Mouse (Mus musculus) limb, embryonic 14.5 days (tissue): ENCODE results near the gene Gbe1. TPM values are rescaled to one million over a fixed set of nuclear protein-coding genes. Genes with fewer than 3 reads are reported as not detected.

Experiments
- ATAC-seq: fragments of 200-750 bp; cut with Nextera tagmentation; 2 replicates; pipeline ENCODE4 v1.8.0; 2017; ENCODE audit warnings: low read depth, moderate number of reproducible peaks, moderate TSS enrichment; ENCODE audit not compliant: low FRiP score
- DNase-seq: peaks from one replicate; pipeline ENCODE4 v3.0.0-alpha.2; 2015; ENCODE audit warnings: low spot score
- H3K27ac ChIP-seq: fragments of 300-500 bp; sonication (generic); replicated peaks from 2 replicates; pipeline ENCODE4 v1.5.1; 2014; ENCODE audit warnings: low read depth, mild to moderate bottlenecking, low read length, moderate library complexity, mixed read lengths
- H3K27me3 ChIP-seq: fragments of 300-500 bp; sonication (generic); 2 replicates; pipeline ENCODE4 v1.6.1; 2014; ENCODE audit warnings: low read length, mixed read lengths; ENCODE audit not compliant: control insufficient read depth, insufficient read depth
- H3K36me3 ChIP-seq: fragments of 300-500 bp; sonication (generic); 2 replicates; pipeline ENCODE4 v1.6.1; 2014; ENCODE audit warnings: mild to moderate bottlenecking, low read length, moderate library complexity, mixed read lengths; ENCODE audit not compliant: control insufficient read depth, insufficient read depth
- H3K4me1 ChIP-seq: fragments of 300-500 bp; sonication (generic); 2 replicates; pipeline ENCODE4 v1.6.1; 2014; ENCODE audit warnings: antibody characterized with exemption, low read length, mixed read lengths; ENCODE audit not compliant: control insufficient read depth, insufficient read depth
- H3K4me2 ChIP-seq: fragments of 300-500 bp; sonication (generic); replicated peaks from 2 replicates; pipeline ENCODE4 v1.6.1; 2014; ENCODE audit warnings: low read depth, mild to moderate bottlenecking, low read length, moderate library complexity; ENCODE audit not compliant: severe bottlenecking
- H3K4me3 ChIP-seq: fragments of 300-500 bp; sonication (generic); replicated peaks from 2 replicates; pipeline ENCODE4 v1.5.1; 2014; ENCODE audit warnings: low read length
- H3K9ac ChIP-seq: fragments of 300-500 bp; sonication (generic); 2 replicates; pipeline ENCODE4 v1.6.1; 2014; ENCODE audit warnings: mild to moderate bottlenecking, low read depth, low read length, moderate library complexity; ENCODE audit not compliant: severe bottlenecking
- H3K9me3 ChIP-seq: fragments of 300-500 bp; sonication (generic); 2 replicates; pipeline ENCODE4 v1.6.1; 2016; ENCODE audit warnings: low read length; ENCODE audit not compliant: control insufficient read depth
- POLR2A ChIP-seq: fragments of 200-500 bp; IDR thresholded peaks from 2 replicates; pipeline ENCODE4 v1.8.0; 2012; ENCODE audit warnings: inconsistent platforms, mild to moderate bottlenecking, moderate library complexity, borderline replicate concordance; ENCODE audit not compliant: insufficient read depth, insufficient read length; ENCODE audit errors: extremely low read depth
- WGBS: fragments of 180-500 bp; shearing (Covaris S2); extraction: QIAGEN DNeasy Blood & Tissue Kit; methylation state at CpG from one replicate; pipeline ENCODE4 v1.1.7; 2014; 5-methylcytosine and 5-hydroxymethylcytosine counted together
- polyA plus RNA-seq, 2 experiments: library from polyadenylated mRNA; depleted of rRNA in 1 of 2; stranded (reverse) in 1 of 2; unstranded in 1 of 2; fragments of >200 nt; fragmentation: Nextera tagmentation in 1 of 2; extraction: Ambion mirVana in 1 of 2; gene quantifications; 2 replicates each; pipeline versions ENCODE4 v1.2.1 to v1.2.3; 2012 to 2014

Gene Gbe1
- polyA plus RNA-seq, 2 experiments: 7.0 to 14.1 TPM

DNA sequence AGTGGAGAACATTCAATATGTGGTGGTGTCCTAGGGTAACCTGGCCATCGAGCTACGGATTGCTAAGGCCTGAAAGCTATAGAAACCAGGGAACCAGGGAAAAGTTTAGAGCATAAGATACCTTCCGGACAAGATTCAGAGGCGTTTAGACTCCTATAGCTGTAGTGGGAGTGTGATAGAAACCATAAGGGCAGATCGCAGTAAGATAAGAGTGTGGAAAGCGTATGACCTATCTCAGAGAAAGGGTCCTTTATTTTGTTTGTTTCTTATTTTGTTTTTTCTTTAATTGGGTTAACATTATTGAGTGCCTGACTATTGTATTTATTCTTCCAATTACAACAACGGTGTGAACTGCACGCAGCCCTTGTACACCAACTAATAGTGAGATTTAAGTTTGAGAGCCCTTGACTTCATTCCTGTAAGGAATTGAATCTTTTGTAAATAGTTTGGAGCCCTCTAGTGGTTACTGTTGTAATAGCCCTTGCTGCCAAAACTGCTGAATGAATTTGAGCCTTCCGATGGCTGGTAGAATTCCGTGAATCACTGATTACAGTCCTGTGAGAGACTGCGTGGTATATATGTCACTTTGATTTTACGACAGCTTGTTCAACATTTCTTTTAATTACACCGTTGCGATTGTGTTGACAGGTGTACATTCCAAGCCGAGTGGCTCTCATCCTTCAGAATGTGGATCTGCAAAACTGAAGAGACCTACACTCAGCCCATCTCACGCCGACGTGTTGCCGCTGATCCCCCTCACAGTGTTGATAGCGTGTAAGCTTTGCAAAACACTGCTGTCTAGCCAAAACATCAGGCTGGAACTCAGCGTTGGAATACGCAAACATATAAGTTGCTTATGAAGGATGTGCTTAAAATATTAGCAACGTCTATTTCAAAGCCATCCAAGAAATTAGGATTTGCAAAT lies 254.9 kb downstream of the Gbe1 start:
- H3K27ac ChIP-seq: no peak overlapping the region
- no peaks in the 10 kb centered on the region for H3K27me3 ChIP-seq
- H3K9ac ChIP-seq: no peak overlapping the region
- no peaks in the 10 kb centered on the region for H3K9me3 ChIP-seq
- H3K4me1 ChIP-seq: no peaks in the 10 kb centered on the region
- 52% methylated on average over 23 of the region's 23 CpGs for WGBS
- peak; percentile 50; the same call in 1 of the 2 replicates for ATAC-seq
- no peak overlapping the region for H3K4me2 ChIP-seq
- DNase-seq: peak; percentile 88
- H3K36me3 ChIP-seq: no peaks in the 10 kb centered on the region
- TF ChIP-seq POLR2A: no peak
- H3K4me3 ChIP-seq: no peak overlapping the region

DNA sequence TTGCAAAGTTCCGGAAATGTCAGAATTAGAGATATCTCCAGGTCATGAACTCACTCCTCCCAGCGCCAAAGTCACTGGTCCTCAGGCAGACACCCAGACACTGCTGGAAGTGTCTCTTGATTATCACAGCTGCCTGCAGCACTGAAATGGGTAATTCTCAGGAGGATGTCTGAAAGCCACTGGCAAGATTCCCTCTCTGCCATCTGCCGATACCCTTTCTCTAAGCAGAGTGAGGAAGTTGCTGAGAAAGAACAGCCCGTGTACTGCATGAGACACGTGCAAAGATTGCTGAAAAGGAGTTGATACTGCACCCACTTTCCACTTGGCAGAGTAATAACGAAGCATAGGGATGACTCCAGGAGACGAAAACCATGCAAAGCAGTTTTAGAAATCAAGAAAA lies 272.2 kb downstream of the Gbe1 start:
- no peak for TF ChIP-seq POLR2A
- Histone ChIP-seq H3K4me2 (no peak overlapping the region), H3K4me3 (no peak overlapping the region), H3K4me1 (no peaks in the 10 kb centered on the region), H3K9me3 (no peaks in the 10 kb centered on the region), H3K36me3 (no peaks in the 10 kb centered on the region), H3K9ac (no peak overlapping the region), H3K27ac (no peak overlapping the region), H3K27me3 (no peaks in the 10 kb centered on the region)
- 83% methylated on average over 7 of the region's 7 CpGs for WGBS
- no peak for DNase-seq
- no peak for ATAC-seq

DNA sequence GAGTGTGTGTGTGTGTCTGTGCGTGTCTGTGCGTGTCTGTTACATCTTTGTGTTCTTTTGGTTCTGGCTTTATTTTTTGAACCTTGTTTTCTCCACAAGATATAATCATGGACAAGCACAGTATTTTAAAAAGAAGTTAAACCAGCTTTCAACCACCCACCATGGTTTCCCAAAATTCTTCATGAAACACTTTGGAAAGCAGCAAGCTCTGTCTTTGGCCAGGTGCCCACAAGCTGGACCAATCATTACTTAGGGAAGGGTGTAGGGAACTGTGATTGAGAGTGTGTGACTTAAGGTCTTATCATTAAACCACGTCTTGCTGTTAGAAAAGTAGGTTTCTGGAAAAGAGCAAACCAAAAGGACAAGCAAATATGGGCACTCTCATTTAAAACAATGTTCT lies 288.6 kb downstream of the Gbe1 start:
- 83% methylated on average over 3 of the region's 3 CpGs for WGBS
- H3K27ac ChIP-seq: no peak overlapping the region
- no peaks in the 10 kb centered on the region for H3K27me3 ChIP-seq
- ATAC-seq: no peak
- DNase-seq: no peak
- no peak overlapping the region for H3K4me2 ChIP-seq
- no peaks in the 10 kb centered on the region for H3K36me3 ChIP-seq
- H3K9ac ChIP-seq: no peak overlapping the region
- H3K9me3 ChIP-seq: no peaks in the 10 kb centered on the region
- TF ChIP-seq POLR2A: no peak
- no peaks in the 10 kb centered on the region for H3K4me1 ChIP-seq
- H3K4me3 ChIP-seq: no peak overlapping the region

DNA sequence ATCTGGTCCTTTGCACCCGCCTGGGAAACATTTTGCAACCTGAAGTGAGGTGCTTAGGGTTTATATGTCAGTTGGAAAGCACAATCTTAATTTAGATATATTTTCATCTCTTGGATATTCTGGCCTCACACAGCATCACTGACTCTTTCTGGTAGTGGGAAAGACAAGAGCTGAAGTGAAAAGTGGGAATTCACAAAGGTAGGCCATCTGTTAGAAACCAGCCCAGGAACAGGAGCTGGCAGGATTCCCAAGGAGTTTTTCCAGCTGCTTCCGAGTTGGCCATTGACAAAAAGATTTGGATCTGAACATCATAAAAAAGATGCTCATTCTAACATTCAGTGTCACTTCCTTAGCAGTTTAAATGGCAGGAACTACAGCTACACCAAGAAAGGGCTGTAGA lies 294.6 kb downstream of the Gbe1 start:
- WGBS: 66% methylated on average over 2 of the region's 2 CpGs
- TF ChIP-seq POLR2A: no peak
- ATAC-seq (no peak), DNase-seq (no peak)
- Histone ChIP-seq H3K27me3 (no peaks in the 10 kb centered on the region), H3K9ac (no peak overlapping the region), H3K4me3 (no peak overlapping the region), H3K36me3 (no peaks in the 10 kb centered on the region), H3K4me1 (no peaks in the 10 kb centered on the region), H3K27ac (no peak overlapping the region), H3K9me3 (no peaks in the 10 kb centered on the region), H3K4me2 (no peak overlapping the region)

DNA sequence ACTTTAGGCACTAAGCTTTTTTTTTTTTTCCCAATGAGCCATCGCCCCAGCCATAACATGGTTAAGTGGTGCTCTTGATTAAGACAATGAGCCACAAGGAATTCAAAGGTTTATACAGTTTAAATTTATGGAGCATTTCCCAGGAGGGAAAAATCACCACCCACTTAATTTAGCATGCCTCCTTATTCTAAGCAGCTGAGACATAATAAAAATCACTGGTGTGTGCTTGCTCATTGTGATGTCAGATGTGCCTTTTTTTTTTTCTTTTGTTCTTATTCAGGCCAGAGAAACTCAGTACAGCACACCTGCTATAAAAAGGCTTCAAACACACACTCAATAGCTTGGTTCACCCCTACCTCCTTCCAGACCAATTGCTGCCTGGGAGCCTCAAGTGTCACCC lies 303.9 kb downstream of the Gbe1 start:
- DNase-seq (no peak), ATAC-seq (no peak)
- no peak overlapping the region for H3K4me3 ChIP-seq
- TF ChIP-seq POLR2A: no peak
- no peak overlapping the region for H3K4me2 ChIP-seq
- H3K27ac ChIP-seq: no peak overlapping the region
- no peaks in the 10 kb centered on the region for H3K9me3 ChIP-seq
- H3K4me1 ChIP-seq: no peaks in the 10 kb centered on the region
- 55% methylated on average over 1 of the region's 1 CpGs for WGBS
- no peaks in the 10 kb centered on the region for H3K36me3 ChIP-seq
- no peaks in the 10 kb centered on the region for H3K27me3 ChIP-seq
- no peak overlapping the region for H3K9ac ChIP-seq
